Mouse (Mus musculus) E14TG2a.4 (cell line): ENCODE measurements around the gene Slc30a2.
"Not testable (repeated sequence)": the region's sequence is repeated elsewhere in the genome, so short reads cannot be mapped to it uniquely, and the experiment has no call there.

ENCODE experiments used
- H3K27me3 ChIP-seq: 2 replicates; pipeline ENCODE4 v1.6.1; 2014; ENCODE audit warnings: low read length, control low read depth; ENCODE audit not compliant: insufficient read depth
- H3K36me3 ChIP-seq: 2 replicates; pipeline ENCODE4 v1.6.1; 2014; ENCODE audit warnings: low read length, control low read depth; ENCODE audit not compliant: insufficient read depth
- H3K4me1 ChIP-seq: replicated peaks from 2 replicates; pipeline ENCODE4 v1.6.1; 2014; ENCODE audit warnings: low read depth, low read length, control low read depth
- H3K4me3 ChIP-seq: replicated peaks from 2 replicates; pipeline ENCODE4 v1.5.1; 2014; ENCODE audit warnings: mild to moderate bottlenecking, low read length
- H3K9me3 ChIP-seq: 2 replicates; pipeline ENCODE4 v1.6.1; 2014; ENCODE audit warnings: low read length, control low read depth
- CTCF ChIP-seq: conservative IDR thresholded peaks from 2 replicates; pipeline ENCODE4 v1.5.1; 2014; ENCODE audit warnings: low read length
- NANOG ChIP-seq: IDR thresholded peaks from 2 replicates; pipeline ENCODE4 v1.6.1; 2014; ENCODE audit warnings: borderline replicate concordance, low read length, mixed read lengths
- POU5F1 ChIP-seq: IDR thresholded peaks from 2 replicates; pipeline ENCODE4 v1.6.1; 2014; ENCODE audit warnings: low read length, borderline replicate concordance

Gene Slc30a2

GRCm38 (mm10) chr4:134374306-134374705 lies 31.3 kb downstream of the Slc30a2 start:
- TF ChIP-seq CTCF (no peak), NANOG (no peak; the same call in 1 of the 2 replicates), POU5F1 (no peak)
- H3K27me3 ChIP-seq, result peaks cover 31% of the 10 kb centered on the region
- no peak overlapping the region for H3K4me3 ChIP-seq
- no peaks in the 10 kb centered on the region for H3K9me3 ChIP-seq
- H3K36me3 ChIP-seq, result no peaks in the 10 kb centered on the region
- H3K4me1 ChIP-seq, result peaks cover 84% of the 10 kb centered on the region

- no peaks in the 10 kb centered on the region for H3K27me3 ChIP-seq
- H3K4me3 ChIP-seq, result peak overlapping the region; percentile 43
- H3K4me1 ChIP-seq, result peaks cover 80% of the 10 kb centered on the region
- TF ChIP-seq NANOG, result no peak
- no peak for TF ChIP-seq CTCF
- TF ChIP-seq POU5F1, result no peak
- H3K36me3 ChIP-seq, result no peaks in the 10 kb centered on the region
- no peaks in the 10 kb centered on the region for H3K9me3 ChIP-seq
Measured at GRCm38 (mm10) chr4:134378089-134378615, 35.2 kb downstream of the Slc30a2 start.

- Histone ChIP-seq H3K4me1 (peaks cover 66% of the 10 kb centered on the region), H3K27me3 (no peaks in the 10 kb centered on the region), H3K9me3 (no peaks in the 10 kb centered on the region), H3K4me3 (peak overlapping the region; percentile 43; the same call in 1 of the 2 replicates), H3K36me3 (no peaks in the 10 kb centered on the region)
- no peak for TF ChIP-seq CTCF
- TF ChIP-seq POU5F1, result no peak
- TF ChIP-seq NANOG, result no peak
Measured at GRCm38 (mm10) chr4:134379510-134379909, 36.5 kb downstream of the Slc30a2 start.

- not testable (repeated sequence) for H3K27me3 ChIP-seq, H3K9me3 ChIP-seq, H3K36me3 ChIP-seq, H3K4me3 ChIP-seq
- peaks cover 35% of the 10 kb centered on the region for H3K4me1 ChIP-seq
Measured at GRCm38 (mm10) chr4:134383750-134384149, 40.8 kb downstream of the Slc30a2 start, which contains the start of gene Extl1. Extl1 (minus strand) TSS chr4:134383850.

GRCm38 (mm10) chr4:134387268-134387667 lies 44.3 kb downstream of the Slc30a2 start:
- peaks cover 22% of the 10 kb centered on the region for H3K4me1 ChIP-seq
- H3K4me3 ChIP-seq, result no peak overlapping the region
- no peaks in the 10 kb centered on the region for H3K27me3 ChIP-seq
- H3K9me3 ChIP-seq, result peaks cover 4% of the 10 kb centered on the region; the same call in 1 of the 2 replicates
- no peak for TF ChIP-seq POU5F1
- no peak for TF ChIP-seq NANOG
- no peak for TF ChIP-seq CTCF
- no peaks in the 10 kb centered on the region for H3K36me3 ChIP-seq

- H3K9me3 ChIP-seq, result peaks cover 4% of the 10 kb centered on the region; the same call in 1 of the 2 replicates
- no peak overlapping the region for H3K4me3 ChIP-seq
- no peaks in the 10 kb centered on the region for H3K27me3 ChIP-seq
- peaks cover 24% of the 10 kb centered on the region for H3K4me1 ChIP-seq
- H3K36me3 ChIP-seq, result no peaks in the 10 kb centered on the region
- TF ChIP-seq NANOG, result no peak
- TF ChIP-seq CTCF, result peak; percentile 67
- no peak for TF ChIP-seq POU5F1
Measured at GRCm38 (mm10) chr4:134388397-134388796, 45.4 kb downstream of the Slc30a2 start.

GRCm38 (mm10) chr4:134391636-134392035 lies 48.7 kb downstream of the Slc30a2 start:
- no peak for TF ChIP-seq POU5F1
- no peak for TF ChIP-seq CTCF
- no peaks in the 10 kb centered on the region for H3K36me3 ChIP-seq
- H3K27me3 ChIP-seq, result no peaks in the 10 kb centered on the region
- peaks cover 4% of the 10 kb centered on the region; the same call in 1 of the 2 replicates for H3K9me3 ChIP-seq
- H3K4me1 ChIP-seq, result peaks cover 34% of the 10 kb centered on the region
- H3K4me3 ChIP-seq, result no peak overlapping the region

GRCm38 (mm10) chr4:134392595-134392994 lies 49.6 kb downstream of the Slc30a2 start:
- no peaks in the 10 kb centered on the region for H3K27me3 ChIP-seq
- H3K9me3 ChIP-seq, result no peaks in the 10 kb centered on the region
- H3K4me1 ChIP-seq, result peaks cover 37% of the 10 kb centered on the region
- peak overlapping the region; percentile 48; the same call in 1 of the 2 replicates for H3K4me3 ChIP-seq
- no peaks in the 10 kb centered on the region for H3K36me3 ChIP-seq
- TF ChIP-seq CTCF (no peak), POU5F1 (no peak), NANOG (no peak)

GRCm38 (mm10) chr4:134393026-134393425 lies 50.0 kb downstream of the Slc30a2 start:
- Histone ChIP-seq H3K36me3 (no peaks in the 10 kb centered on the region), H3K4me3 (no peak overlapping the region), H3K27me3 (no peaks in the 10 kb centered on the region), H3K9me3 (no peaks in the 10 kb centered on the region), H3K4me1 (peaks cover 38% of the 10 kb centered on the region)
- TF ChIP-seq CTCF (peak; percentile 39), NANOG (no peak), POU5F1 (no peak)
